Mouse (Mus musculus): Measurements from ENCODE around the gene Mag.
"Not testable (repeated sequence)": the region's sequence is repeated elsewhere in the genome, so short reads cannot be mapped to it uniquely, and the experiment has no call there.

Gene Mag

GRCm38 (mm10) chr7:30935422-30936099 lies 20.9 kb upstream of the Mag start:
- DNase-seq: not testable (repeated sequence)

GRCm38 (mm10) chr7:30924581-30924980 lies 9.9 kb upstream of the Mag start, which contains the start of gene Hamp2:
Gene Hamp2, minus strand, starts transcription at chr7:30924681.
- not testable (repeated sequence) for DNase-seq

GRCm38 (mm10) chr7:30924071-30924470 lies 9.4 kb upstream of the Mag start:
- DNase-seq: no peak

GRCm38 (mm10) chr7:30922490-30922889 lies 7.8 kb upstream of the Mag start:
- not testable (repeated sequence) for DNase-seq

- no peak for DNase-seq
These were observed 5.5 kb upstream of the Mag start for GRCm38 (mm10) chr7:30920217-30920616.

GRCm38 (mm10) chr7:30917219-30917618 lies 2.5 kb upstream of the Mag start:
- no peak for DNase-seq

GRCm38 (mm10) chr7:30916713-30917112 lies 2.0 kb upstream of the Mag start:
- no peak for DNase-seq

- DNase-seq: no peak
These were observed 4.9 kb downstream of the Mag start for GRCm38 (mm10) chr7:30909773-30910172.

GRCm38 (mm10) chr7:30908992-30909431 lies 5.7 kb downstream of the Mag start:
- no peak for DNase-seq

GRCm38 (mm10) chr7:30908277-30908991 lies 6.2 kb downstream of the Mag start:
- DNase-seq: no peak

GRCm38 (mm10) chr7:30904042-30904441 lies 10.6 kb downstream of the Mag start:
- no peak for DNase-seq

GRCm38 (mm10) chr7:30895217-30895616 lies 19.5 kb downstream of the Mag start:
- DNase-seq: no peak

GRCm38 (mm10) chr7:30892515-30892914 lies 22.2 kb downstream of the Mag start:
- DNase-seq: no peak

- no peak for DNase-seq
These were observed 22.9 kb downstream of the Mag start for GRCm38 (mm10) chr7:30891746-30892145.

- DNase-seq: no peak
These were observed 24.0 kb downstream of the Mag start for GRCm38 (mm10) chr7:30890681-30891080.

GRCm38 (mm10) chr7:30888786-30889185 lies 25.9 kb downstream of the Mag start:
- no peak for DNase-seq

- no peak for DNase-seq
These were observed 27.0 kb downstream of the Mag start for GRCm38 (mm10) chr7:30887568-30888188.

GRCm38 (mm10) chr7:30886852-30887251 lies 27.8 kb downstream of the Mag start:
- DNase-seq: no peak

GRCm38 (mm10) chr7:30884047-30884446 lies 30.6 kb downstream of the Mag start:
- DNase-seq: no peak

- no peak for DNase-seq
These were observed 33.3 kb downstream of the Mag start for GRCm38 (mm10) chr7:30881367-30881766.

GRCm38 (mm10) chr7:30880176-30880575 lies 34.5 kb downstream of the Mag start, which contains the start of gene Cd22:
Gene Cd22, minus strand, starts transcription at chr7:30880342.
- DNase-seq: no peak

- no peak for DNase-seq
These were observed 35.7 kb downstream of the Mag start for GRCm38 (mm10) chr7:30878950-30879349.

GRCm38 (mm10) chr7:30873083-30873482 lies 41.6 kb downstream of the Mag start:
- DNase-seq: peak; percentile 47

GRCm38 (mm10) chr7:30863386-30863785 lies 51.3 kb downstream of the Mag start:
- no peak for DNase-seq
